Mouse (Mus musculus): ENCODE results near the gene Gm30191.

The Gm30191 gene

GRCm38 (mm10) chr4:134246719-134247258 lies at the start of gene Gm30191:
Gene Gm30191, plus strand, starts transcription at chr4:134246935.
- in situ Hi-C loops (cut with MboI, MseI): loop anchor here (5.0 kb wide), 1 partner anchor 46 kb away; no protein-coding TSS in a partner anchor

GRCm38 (mm10) chr4:134199371-134199770 lies 47.4 kb upstream of the Gm30191 start:
- in situ Hi-C loops (cut with MboI, MseI): no loop called here

GRCm38 (mm10) chr4:134202904-134203303 lies 43.8 kb upstream of the Gm30191 start, which contains the start of gene Gm7534:
Gene Gm7534, minus strand, starts transcription at chr4:134203004.
- in situ Hi-C loops (cut with MboI, MseI): no loop called here

GRCm38 (mm10) chr4:134203340-134203896 lies 43.3 kb upstream of the Gm30191 start:
- in situ Hi-C loops (cut with MboI, MseI): no loop called here

DNA sequence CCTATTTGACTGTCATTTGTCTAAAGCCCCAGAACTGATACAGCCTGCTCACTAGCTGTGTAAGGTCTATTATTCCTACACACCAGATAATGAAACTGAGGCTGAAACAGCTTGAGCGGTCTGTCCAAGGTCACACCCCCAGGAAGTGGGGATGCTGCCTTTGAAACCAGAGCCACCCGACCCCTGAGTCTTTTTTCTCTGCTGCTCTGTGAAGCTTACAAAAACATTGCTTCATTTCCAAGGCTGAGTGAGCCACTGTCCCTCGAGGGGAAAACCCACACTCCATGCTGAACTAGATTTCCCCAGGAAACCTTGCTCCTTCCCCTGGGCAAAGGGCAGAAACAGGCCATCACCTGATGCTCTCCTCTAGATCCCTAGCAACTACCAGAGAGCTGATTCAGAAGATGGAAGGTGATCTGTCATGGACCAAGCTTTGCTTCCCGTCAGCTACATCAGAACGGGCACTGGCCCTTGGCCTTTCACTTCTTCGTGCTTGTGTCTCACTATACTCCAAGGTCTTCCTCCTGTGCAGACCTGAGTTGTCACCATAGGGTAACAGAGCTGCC lies 40.2 kb upstream of the Gm30191 start:
- in situ Hi-C loops (cut with MboI, MseI): no loop called here

GRCm38 (mm10) chr4:134222793-134223600 lies 23.7 kb upstream of the Gm30191 start:
- in situ Hi-C loops (cut with MboI, MseI): no loop called here

GRCm38 (mm10) chr4:134227194-134227593 lies 19.5 kb upstream of the Gm30191 start, which contains the start of gene Catsper4:
Gene Catsper4, minus strand, starts transcription at chr4:134227383.
- in situ Hi-C loops (cut with MboI, MseI): no loop called here

- in situ Hi-C loops (cut with MboI, MseI): no loop called here
Measured at GRCm38 (mm10) chr4:134230431-134230830, 16.3 kb upstream of the Gm30191 start.

DNA sequence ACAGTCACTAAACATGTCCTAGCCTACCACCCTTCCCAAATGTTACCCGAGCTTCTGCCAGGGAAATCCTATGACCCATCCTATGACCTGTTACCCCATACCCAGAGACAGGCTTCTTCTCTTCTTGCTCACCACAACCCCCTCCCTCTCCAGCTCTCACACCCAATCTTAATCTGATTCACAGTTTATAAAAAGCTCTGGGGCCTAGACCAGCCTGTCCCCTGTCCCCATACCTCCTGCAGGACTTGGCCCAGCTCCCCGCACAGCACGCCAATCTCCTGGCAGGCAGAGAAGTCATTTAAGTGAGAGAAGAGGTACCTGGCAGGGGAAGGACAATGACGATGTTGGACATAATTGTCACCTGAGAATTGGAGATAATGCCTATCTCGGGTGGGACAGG lies 11.9 kb upstream of the Gm30191 start:
- in situ Hi-C loops (cut with MboI, MseI): no loop called here

DNA sequence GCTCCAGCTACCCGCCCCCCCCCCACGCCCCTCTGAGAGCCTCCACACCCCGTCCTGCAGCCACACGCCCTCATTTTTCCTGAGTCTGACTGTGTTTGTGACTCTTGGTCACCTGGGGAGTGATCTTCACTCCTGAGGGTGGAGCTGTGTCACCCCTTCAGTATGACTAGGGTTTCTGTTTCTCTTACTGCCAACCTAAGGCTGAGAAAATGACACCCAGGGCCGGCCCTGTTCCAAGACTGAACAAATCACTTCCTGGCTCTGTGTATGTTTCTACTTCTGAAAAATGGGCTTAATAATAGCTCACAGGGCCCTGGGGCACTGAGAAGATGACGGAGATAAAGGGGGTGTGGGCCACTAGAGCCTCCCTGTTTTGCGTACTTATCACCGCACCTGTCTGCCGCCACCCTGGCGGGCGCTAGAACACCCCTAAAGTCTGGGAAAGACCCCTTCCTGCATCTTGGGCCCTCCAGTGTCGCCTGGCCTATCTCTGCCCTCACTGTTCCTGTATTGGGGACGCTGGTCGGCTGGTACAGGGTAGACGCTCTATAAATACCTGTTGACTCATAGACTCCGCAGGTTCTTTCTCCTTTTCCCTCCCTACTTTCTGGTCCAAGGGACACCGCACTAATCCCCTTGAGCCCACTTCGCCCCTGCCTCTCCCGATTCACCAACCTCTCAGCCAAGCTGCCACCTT lies 9.0 kb upstream of the Gm30191 start:
- in situ Hi-C loops (cut with MboI, MseI): no loop called here

GRCm38 (mm10) chr4:134238279-134238651 lies 8.5 kb upstream of the Gm30191 start, which contains the start of gene Cnksr1:
Gene Cnksr1, minus strand, starts transcription at chr4:134238399.
- in situ Hi-C loops (cut with MboI, MseI): no loop called here

DNA sequence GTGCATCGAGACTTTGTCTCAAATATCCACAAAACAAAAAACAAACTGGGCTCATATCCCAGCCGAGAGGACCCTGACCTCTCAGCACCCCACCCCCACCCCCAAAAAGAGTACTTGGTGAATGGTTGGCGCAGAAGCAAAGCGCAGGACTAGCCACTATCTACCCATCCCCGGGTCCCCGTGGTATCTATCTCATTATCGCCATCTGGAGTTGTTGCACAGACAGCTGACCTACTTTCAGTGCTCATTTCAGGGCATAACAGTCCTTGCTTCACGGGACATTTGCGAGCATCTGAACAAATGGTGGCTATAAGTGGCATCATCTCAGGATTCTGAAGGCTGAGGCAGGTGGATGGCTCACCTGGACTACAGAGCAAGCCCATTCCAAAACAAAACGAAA lies 8.0 kb upstream of the Gm30191 start:
- in situ Hi-C loops (cut with MboI, MseI): no loop called here

- in situ Hi-C loops (cut with MboI, MseI): no loop called here
Measured at GRCm38 (mm10) chr4:134243516-134244250, 3.1 kb upstream of the Gm30191 start, which contains the start of gene E130218I03Rik. Gene E130218I03Rik, plus strand, starts transcription at chr4:134243662.

DNA sequence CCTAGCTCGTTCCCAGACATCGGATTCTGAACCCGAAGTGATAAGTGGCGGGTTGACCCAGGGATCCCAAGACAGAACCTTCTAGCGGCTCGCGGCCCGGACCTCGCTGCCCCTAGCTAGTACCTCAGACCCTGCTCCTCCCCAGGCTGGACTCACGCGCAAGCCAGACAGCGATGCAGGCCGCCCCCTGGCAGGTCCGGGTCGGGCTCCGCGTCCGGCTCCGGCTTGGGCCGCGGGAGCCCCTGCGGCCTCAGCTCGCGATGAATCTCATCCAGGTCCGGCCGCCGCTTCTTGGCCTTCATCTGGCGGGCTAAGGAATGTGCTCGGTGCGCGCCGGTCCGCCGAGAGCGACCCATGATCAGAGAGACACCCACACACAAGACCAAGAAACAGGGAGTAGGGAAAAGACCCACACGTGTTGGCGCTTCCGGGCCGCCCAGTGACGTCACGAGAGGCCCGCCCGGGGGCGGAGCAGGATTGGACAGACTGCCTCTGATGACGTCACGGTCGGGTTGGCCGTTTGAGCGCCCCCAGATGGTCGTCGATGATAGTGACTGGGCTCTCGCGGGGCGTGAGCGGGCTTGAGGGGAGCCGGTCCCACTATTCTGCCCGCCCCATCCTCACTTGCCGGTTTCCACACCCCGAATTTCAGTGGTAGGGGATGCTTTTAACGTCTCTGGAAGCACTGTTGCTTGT lies 1.4 kb upstream of the Gm30191 start, which contains the start of gene Zfp593:
TSS of gene Zfp593 (minus strand) at position 445 of the 696 bp plus-strand sequence.
- in situ Hi-C loops (cut with MboI, MseI): loop anchor here (5.0 kb wide), 1 partner anchor 47 kb away; no protein-coding TSS in a partner anchor

DNA sequence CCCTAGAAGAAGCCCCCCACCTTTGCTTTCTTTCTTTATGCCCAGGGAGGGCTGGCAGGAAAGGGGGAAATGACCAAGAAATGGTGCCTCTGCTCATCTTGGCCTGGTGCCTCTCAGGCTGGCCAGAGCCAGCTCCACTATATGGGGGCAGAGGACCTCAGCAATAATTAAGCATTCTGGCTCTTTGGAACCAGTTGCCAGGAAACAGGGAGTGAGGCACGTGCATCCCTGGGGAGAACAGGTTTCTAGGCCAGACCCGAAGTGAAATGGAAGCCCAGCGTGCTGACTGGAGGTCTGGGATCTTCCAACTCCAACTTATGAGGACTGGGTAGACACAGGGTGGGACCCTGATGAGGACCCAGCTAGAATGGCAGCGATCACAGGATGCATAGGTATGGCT lies 479 bp upstream of the Gm30191 start:
- in situ Hi-C loops (cut with MboI, MseI): loop anchor here (5.0 kb wide), 1 partner anchor 46 kb away; no protein-coding TSS in a partner anchor

DNA sequence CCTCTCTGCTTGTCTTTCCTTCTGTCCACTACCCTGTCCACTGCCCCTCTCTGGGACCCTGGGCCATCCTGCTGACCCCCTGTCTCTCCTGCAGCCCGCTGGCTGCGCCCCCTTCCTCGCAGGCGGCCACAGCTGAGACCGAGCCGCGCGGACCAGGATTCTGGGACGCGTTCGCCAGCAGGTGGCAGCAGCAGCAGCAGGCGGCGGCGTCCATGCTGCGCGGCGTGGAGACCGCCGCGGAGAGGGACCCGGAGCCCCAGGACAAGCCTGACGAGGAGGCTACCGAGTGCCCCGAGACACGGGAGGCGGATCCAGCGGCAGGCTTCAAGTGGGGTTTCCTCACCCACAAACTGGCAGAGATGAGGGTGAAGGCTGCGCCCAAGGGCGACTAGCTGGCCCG lies 2.9 kb downstream of the Gm30191 start:
- in situ Hi-C loops (cut with MboI, MseI): loop anchor here (5.0 kb wide), 1 partner anchor 43 kb away; no protein-coding TSS in a partner anchor

GRCm38 (mm10) chr4:134250116-134250929 lies 3.6 kb downstream of the Gm30191 start:
- in situ Hi-C loops (cut with MboI, MseI): no loop called here

GRCm38 (mm10) chr4:134250930-134251240 lies 4.2 kb downstream of the Gm30191 start:
- in situ Hi-C loops (cut with MboI, MseI): no loop called here
